Mouse (Mus musculus) forebrain, embryonic 10.5 days (tissue): ENCODE data around the gene Vmn2r97. TPM values are rescaled to one million over a fixed set of nuclear protein-coding genes. Genes with fewer than 3 reads are reported as not detected.
"Not testable (repeated sequence)": the region's sequence is repeated elsewhere in the genome, so short reads cannot be mapped to it uniquely, and the experiment has no call there.

ENCODE experiments used
- DNase-seq: peaks from one replicate; pipeline ENCODE4 v3.0.0-alpha.2; 2017; ENCODE audit warnings: low spot score; ENCODE audit errors: extremely low spot score
- H3K27ac ChIP-seq: fragments of 300-500 bp; sonication (generic); 2 replicates; pipeline ENCODE4 v1.5.1; 2016; ENCODE audit warnings: mild to moderate bottlenecking
- H3K27me3 ChIP-seq: fragments of 300-500 bp; sonication (generic); 2 replicates; pipeline ENCODE4 v1.6.1; 2016; ENCODE audit warnings: mild to moderate bottlenecking; ENCODE audit not compliant: poor library complexity, severe bottlenecking
- H3K36me3 ChIP-seq: fragments of 300-500 bp; sonication (generic); replicated peaks from 2 replicates; pipeline ENCODE4 v1.6.1; 2016; ENCODE audit warnings: mild to moderate bottlenecking, moderate library complexity
- H3K4me1 ChIP-seq: fragments of 300-500 bp; sonication (generic); 2 replicates; pipeline ENCODE4 v1.6.1; 2016
- H3K4me3 ChIP-seq: fragments of 300-500 bp; sonication (generic); 2 replicates; pipeline ENCODE4 v1.5.1; 2016; ENCODE audit warnings: mild to moderate bottlenecking, moderate library complexity
- H3K9me3 ChIP-seq: fragments of 300-500 bp; sonication (generic); 2 replicates; pipeline ENCODE4 v1.6.1; 2016; ENCODE audit warnings: mild to moderate bottlenecking, moderate library complexity
- WGBS: fragments of 180-500 bp; shearing (Covaris S2); methylation state at CpG from one replicate; pipeline ENCODE4 v1.1.7; 2016; 5-methylcytosine and 5-hydroxymethylcytosine counted together
- polyA plus RNA-seq: library from polyadenylated mRNA; unstranded; fragments of >200 nt; fragmentation: Nextera tagmentation; extraction: Ambion mirVana; gene quantifications from 2 replicates; pipeline ENCODE4 v1.2.1, GENCODE M21; 2016

Gene Vmn2r97
- polyA plus RNA-seq: 0.07 and 0.12 TPM in 2 replicates

DNA sequence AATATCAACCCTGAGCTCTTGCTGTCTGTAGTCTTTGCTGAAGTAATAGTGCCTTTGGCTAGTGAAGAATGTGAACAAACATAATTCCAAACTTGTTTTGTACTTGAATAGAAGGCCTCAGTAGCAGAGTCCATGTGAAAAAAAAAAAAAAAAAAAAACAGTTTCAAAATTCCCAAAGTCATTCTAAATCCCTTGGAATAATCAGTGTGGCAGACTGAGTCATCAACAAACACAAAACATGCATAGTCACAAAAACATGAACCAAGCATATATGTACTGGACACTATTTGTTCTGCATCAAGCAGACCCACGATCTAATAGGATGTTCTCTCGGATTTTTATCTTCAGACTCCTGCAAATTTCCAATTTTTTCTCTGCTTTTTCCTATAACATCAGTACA is at the start of gene Vmn2r97:
Gene Vmn2r97, plus strand, starts transcription at position 301 of the 400 bp plus-strand sequence.
- not testable (repeated sequence) for H3K27me3 ChIP-seq, H3K4me3 ChIP-seq, H3K36me3 ChIP-seq, H3K27ac ChIP-seq, H3K4me1 ChIP-seq, DNase-seq
- peaks cover 13% of the 10 kb centered on the region; the same call in 1 of the 2 replicates for H3K9me3 ChIP-seq
- 76% methylated on average over 2 of the region's 2 CpGs for WGBS

DNA sequence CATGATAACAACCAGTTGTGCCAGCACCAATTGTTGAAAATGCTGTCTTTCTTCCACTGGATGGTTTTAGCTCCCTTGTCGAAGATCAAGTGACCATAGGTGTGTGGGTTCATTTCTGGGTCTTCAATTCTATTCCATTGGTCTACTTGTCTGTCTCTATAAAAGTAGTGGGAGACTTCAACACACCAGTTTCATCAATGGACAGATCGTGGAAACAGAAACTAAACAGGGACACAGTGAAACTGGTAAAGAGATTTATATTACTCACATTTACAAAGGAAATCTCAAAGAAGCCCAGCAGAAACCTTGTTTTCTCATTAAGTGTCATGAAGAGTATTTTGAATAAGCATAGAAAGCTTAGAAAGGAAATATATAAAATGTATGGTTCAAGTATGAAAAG is 31.7 kb upstream of the Vmn2r97 start:
- DNase-seq, H3K27ac ChIP-seq, H3K36me3 ChIP-seq, H3K27me3 ChIP-seq, H3K4me1 ChIP-seq, H3K4me3 ChIP-seq: not testable (repeated sequence)
- H3K9me3 ChIP-seq: peaks cover 38% of the 10 kb centered on the region
- 88% methylated on average over 2 of the region's 2 CpGs for WGBS

DNA sequence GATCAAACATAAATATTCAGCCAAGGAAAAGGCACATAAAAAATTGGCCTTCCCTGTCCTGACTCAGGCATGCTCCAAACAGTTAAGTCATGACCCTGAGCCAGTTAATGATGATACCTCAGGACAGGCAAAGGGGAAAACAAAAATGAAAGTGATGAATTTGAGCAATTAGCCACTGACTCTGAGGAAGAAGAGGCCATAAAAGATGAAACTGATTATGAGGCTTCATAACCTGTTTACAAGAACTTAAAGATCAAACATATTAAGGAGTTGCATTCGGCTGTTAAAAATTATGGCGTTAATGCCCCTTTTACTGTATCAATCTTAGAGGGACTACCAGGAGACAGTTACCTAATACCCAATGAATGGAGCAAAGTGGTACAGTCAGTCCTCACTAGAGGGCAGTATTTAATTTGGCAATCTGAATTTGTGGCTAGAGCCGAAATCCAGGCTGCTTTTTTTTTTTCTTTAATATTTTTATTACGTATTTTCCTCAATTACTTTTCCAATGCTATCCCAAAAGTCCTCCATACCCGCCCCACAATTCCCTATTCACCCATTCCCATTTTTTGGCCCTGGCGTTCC is 24.3 kb upstream of the Vmn2r97 start:
- WGBS: 86% methylated on average over 6 of the region's 6 CpGs
- Histone ChIP-seq H3K36me3 (no peaks in the 10 kb centered on the region), H3K4me1 (no peaks in the 10 kb centered on the region), H3K27me3 (no peaks in the 10 kb centered on the region), H3K9me3 (peaks cover 23% of the 10 kb centered on the region), H3K27ac (no peak overlapping the region), H3K4me3 (no peak overlapping the region)
- DNase-seq: no peak

DNA sequence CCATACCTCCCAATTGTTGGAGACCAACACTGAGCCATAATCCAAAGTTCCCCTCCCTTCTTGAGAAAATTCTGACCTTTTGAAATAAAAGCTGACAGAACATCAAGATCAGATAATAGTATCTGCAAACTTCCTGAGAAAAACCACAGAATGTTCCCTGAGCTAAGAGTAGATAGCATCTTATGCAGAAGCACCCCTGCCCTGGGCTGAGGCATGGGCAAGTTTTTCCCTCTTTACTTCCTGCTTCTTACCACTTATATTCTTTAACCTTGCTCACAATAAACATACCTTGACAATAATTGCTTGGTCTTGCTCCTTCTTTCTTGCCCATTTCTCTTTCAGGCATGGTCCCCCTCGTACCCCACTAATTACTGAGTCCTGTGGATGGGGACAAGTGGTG is 43.7 kb downstream of the Vmn2r97 start:
- H3K27ac ChIP-seq, H3K4me3 ChIP-seq, DNase-seq, H3K36me3 ChIP-seq, H3K4me1 ChIP-seq, H3K27me3 ChIP-seq: not testable (repeated sequence)
- WGBS: 87% methylated on average over 1 of the region's 1 CpGs
- H3K9me3 ChIP-seq: peaks cover 89% of the 10 kb centered on the region

DNA sequence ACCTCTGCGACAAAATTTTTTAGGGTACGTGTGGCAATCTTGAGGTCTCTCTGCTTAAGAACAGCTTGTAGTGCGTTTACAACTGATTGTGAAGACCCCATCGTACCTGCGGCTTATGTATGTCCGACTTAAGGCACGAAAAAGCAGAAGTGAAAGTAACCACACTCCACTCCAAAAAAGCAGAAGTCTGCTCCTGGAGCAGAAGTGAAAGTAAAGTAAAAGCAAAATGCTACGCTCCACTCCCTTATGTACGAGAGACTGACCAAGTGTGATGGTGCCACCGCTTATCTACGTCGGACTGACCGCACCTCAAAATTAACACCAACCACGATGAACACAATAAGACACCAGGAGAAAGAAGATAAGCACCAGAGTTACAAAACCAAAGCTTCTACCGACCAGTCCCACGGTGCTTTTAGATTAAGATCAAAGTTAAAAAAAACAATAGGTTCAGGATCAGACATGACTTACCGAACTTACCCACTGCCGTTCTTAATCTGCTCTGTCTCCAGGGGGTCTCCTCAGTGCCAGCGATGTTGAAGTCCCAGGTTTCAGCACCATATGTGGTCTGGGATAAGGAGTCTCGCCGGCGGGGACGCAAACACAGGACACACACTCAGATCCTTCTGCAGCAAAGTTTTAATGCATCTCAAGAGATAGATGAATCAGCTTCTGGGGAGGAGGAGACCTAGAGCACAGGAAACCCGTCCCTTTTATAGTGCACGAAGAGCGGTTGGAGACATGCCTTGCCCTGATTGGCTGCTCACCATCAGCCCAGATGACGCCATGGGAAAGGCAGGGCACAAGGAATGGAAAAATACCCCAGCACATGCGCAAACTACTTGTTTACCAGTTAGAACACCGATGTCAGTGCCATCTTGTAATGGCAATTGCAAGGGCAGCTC is 54.5 kb downstream of the Vmn2r97 start:
- Histone ChIP-seq H3K4me3 (no peak overlapping the region), H3K27ac (no peak overlapping the region), H3K27me3 (no peaks in the 10 kb centered on the region), H3K36me3 (no peaks in the 10 kb centered on the region), H3K9me3 (peaks cover 71% of the 10 kb centered on the region), H3K4me1 (no peaks in the 10 kb centered on the region)
- no peak for DNase-seq
- WGBS: 90% methylated on average over 29 of the region's 29 CpGs

Other genes starting within 250 kb of the Vmn2r97 start
- gene Vmn2r98, start 139.2 kb downstream of the Vmn2r97 start, polyA plus RNA-seq: not detected in 2 replicates